Mouse (Mus musculus) heart, adult 11 months (tissue): ENCODE measurements around the gene Dlgap4.

Experiments used
- DNase-seq: peaks from one replicate; pipeline ENCODE4 v3.0.0; 2022

Dlgap4 gene

GRCm38 (mm10) chr2:156719549-156720312 lies 106.2 kb downstream of the Dlgap4 start:
- DNase-seq, result peak; percentile 95

DNA sequence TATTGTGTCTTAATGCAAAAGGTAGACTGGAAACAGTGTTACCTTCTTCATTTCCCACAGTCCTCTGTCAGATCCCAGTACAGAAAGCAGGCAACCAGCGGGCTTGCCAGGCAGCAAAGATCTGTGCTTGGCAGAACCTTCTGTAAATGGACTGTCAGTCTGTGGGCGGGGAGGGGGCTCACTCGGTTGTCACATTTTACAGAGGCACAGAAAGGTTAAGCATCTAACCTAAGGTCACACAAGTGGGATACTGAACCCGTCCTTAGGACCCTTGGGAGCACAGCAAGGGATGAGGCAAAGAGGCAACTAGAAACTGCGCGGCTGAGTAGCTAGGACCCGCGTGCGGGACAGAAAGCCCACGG lies 106.8 kb downstream of the Dlgap4 start:
- DNase-seq, result no peak

DNA sequence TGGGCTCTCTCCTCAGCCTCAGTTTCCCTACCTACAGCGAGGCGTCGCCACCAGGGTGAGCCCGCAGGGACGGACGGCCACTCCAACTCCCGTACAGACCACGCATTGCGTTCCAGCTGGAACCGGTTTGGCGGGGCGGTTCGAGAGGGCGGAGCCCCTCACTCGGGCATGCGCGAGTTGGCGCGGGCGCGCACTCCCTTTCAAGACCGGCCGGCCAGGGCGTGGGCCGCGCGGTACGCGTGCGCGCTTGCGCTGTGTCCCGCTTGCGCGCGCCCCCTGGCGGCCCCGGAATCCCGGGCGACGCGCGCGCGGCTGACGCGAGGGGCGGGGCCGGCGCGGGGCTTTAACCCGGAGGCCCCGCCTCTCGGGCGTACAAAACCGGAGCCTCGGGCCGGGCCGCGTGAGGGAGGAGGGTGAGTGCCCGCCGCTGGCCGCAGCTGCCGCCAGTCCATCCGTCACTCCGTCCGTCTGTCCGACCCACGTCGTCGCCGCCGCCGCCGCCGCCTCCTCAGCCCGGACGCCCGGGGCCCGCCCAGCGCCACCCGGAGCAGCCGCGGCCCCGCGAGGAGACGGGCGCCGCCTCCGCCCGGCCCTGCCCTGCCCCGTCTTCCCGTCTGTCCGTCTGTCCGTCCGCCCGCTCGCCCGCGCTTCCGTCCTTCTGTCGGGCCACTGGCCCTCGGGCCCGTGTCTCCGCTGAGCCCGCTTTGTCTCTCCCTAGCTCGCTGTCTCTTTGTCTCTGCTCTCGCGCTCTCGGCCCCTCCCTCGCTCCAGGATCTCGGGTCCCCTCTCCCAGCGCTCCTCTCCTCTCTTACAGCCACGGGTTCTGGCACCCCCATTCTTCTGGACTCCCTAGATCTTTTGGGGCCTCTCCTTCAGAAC lies 107.4 kb downstream of the Dlgap4 start:
- peak; percentile 100 for DNase-seq

DNA sequence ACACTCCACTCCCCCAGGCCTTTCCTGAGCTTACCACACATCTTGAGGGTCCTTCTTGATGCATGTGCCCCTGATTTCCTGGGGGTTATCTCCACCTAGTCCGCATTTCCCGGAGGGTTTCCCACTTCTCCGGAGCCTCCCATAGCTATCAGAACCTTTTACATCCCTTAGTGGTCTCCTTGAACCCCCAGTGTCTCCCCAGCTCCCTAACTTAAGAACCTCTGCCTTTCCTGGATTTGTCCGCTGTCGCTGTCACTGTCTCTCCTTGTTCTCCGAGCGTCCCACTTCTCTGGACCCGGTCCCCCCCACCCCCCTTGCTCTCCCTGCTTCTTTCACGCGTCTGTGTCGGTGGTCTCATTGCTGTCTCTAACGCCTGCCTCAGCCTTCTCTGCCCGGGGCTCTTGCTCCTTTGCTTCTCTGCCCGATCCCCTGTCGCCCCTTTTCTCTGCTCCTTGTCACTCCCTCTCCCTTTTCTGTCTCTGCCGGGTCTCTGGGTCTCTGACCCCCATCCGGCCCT lies 108.1 kb downstream of the Dlgap4 start:
- no peak for DNase-seq

DNA sequence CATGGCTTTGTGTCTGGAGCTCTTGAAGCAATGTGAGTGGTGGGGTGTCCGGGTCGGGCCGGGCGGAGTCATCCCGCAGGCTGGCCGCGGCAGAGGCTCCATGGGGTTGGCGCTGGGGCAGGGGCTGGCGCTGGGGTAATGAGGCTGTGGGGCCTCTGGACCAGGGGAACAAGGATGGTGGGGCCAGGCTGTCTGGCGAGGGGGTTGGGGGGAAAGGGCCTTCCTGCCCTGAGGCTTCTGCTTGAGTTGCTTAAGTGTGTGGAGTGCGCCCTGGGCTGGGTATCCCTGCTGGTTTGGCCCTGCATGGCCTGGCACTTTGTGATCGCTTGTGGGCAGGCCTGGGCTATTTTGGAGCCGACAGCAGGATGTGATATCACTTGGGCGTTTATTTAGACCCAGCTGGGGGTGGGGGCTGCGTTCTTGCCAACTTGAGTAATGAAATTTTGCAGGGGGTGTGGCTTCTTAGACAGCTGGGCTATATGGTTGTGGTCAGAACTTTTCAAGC lies 108.6 kb downstream of the Dlgap4 start:
- DNase-seq, result peak; percentile 99

DNA sequence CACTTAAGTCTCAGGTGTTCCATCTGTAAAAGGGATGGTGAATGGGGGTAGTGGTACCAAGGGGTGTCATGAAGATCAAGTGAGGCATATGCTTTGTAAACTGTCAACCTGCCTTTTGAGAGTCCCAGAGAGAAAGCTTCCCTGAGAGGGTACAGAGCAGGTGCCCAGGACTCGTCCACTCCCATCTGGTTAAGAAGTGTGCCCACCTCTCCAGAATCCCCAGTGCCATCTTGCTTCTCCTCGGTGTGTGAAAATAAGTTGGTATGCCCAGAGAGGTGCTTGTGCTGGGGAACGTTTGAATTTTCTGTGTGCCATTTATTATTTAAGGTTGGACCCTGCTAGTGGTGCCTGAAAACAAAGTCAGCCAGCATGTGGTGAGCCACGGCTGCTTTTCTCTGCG lies 109.2 kb downstream of the Dlgap4 start:
- DNase-seq, result peak; percentile 92

- DNase-seq, result no peak
Measured at GRCm38 (mm10) chr2:156723899-156724523, 110.5 kb downstream of the Dlgap4 start.

- peak; percentile 90 for DNase-seq
Measured at GRCm38 (mm10) chr2:156724871-156725270, 111.4 kb downstream of the Dlgap4 start.

DNA sequence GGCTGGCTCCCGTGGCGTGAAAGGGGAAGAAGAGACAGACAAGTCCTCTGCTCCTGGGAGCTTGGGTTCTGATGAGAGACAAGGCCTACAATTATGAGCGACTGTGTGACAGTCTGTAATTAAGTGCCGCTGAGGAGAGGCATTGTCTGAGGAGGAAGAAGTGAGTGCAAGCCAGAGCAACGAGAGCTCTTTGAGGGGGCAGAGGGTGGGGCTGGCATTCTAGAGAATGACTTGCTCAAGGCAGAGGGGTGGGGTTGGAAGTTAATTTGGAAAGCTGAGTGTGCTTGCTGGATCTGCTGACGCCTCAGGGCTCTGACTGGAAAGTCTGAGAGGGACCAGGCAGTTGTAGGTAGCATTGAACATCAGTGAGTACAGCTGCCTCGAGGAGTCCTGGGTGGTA lies 112.8 kb downstream of the Dlgap4 start:
- DNase-seq, result peak; percentile 95

GRCm38 (mm10) chr2:156726878-156727277 lies 113.4 kb downstream of the Dlgap4 start:
- DNase-seq, result peak; percentile 92

DNA sequence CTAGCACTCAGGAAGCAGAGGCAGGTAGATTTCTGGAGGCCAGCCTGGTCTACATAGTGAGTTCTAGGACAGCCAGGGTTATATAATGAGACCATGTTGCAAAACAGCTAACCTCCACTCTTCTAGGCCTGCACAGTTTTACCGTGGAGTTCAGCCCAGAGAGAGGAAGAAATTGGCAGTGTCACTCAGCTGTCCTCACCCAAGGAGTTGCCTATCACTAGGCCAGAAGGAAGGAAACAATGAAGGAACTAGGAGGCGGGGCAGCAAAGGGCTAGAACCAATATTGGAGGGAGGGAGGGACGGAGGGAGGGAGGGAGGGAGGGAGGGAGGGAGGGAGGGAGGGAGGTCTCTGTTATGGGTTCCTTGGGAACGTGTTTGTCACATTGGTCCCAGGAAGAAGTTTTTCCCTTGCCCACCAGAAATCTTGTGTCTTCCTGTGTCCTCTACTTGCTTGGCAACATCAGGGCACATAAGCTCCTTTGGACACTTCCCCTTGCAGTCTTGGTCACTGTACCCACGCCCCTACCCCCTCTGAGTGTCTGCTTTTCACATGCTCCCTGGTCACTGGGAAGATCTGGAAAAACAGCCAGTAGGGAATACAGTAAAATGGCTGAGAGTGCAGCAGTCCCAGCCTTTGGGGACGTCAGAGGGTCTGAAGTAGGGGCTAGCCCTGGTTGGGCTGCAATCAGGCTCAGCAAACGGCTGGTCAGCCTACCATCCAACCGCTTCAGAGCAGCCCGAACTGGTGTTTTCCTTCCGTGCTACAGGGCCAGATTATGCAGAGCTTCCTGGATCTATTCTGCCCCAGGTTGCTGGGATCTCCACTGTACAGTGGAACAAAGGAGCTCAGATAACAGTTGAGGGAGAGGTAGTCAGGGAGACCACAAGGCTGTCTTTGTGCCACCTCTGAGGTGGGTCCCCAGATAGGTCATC lies 116.3 kb downstream of the Dlgap4 start:
- peak; percentile 96 for DNase-seq

DNA sequence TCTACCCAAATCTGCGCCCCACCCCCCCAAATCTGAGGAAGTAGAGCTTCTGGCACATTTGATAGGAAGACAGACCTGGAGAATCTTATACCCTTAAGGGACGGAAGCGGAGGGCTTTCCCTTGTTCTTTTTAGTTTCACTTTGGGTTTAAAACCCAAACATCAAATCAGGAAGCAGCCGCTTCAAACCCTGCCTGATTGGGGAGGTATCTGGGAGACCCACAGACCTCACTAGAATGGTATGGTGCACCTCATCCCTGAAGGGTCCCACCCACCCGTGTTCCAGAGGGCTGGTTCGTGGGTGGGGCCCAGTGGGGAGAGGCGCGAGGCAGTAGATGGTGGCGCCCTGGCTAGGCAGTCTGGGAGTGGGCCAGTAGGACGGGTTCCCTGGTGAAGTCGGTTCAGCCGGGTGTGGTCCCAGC lies 117.0 kb downstream of the Dlgap4 start:
- peak; percentile 97 for DNase-seq

DNA sequence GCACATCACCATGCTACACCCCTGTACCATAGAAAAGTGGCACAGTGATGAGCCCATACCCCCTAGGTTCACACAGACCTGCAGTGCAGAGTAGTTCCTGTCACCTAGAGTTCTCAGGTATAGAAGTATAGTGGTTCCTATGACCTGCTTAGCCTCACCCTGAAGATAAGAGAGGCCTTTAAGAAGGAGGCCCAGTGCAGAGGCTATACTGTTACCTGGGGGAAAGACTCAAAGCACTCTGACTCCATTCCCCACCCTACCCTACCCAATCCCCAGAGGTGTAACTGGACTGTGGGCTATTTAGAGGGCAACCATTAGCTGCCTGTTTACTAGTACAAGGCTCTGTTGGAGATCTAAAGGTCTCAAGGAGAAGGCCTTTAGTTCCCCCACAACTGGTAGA lies 118.1 kb downstream of the Dlgap4 start:
- DNase-seq, result peak; percentile 88

GRCm38 (mm10) chr2:156732109-156732508 lies 118.6 kb downstream of the Dlgap4 start:
- peak; percentile 99 for DNase-seq

GRCm38 (mm10) chr2:156735761-156736335 lies 122.3 kb downstream of the Dlgap4 start:
- no peak for DNase-seq

- DNase-seq, result peak; percentile 94
Measured at GRCm38 (mm10) chr2:156736846-156737245, 123.3 kb downstream of the Dlgap4 start.

GRCm38 (mm10) chr2:156737976-156738375 lies 124.5 kb downstream of the Dlgap4 start:
- DNase-seq, result peak; percentile 97

GRCm38 (mm10) chr2:156741265-156741664 lies 127.8 kb downstream of the Dlgap4 start:
- DNase-seq, result no peak

- DNase-seq, result no peak
Measured at GRCm38 (mm10) chr2:156741998-156742397, 128.5 kb downstream of the Dlgap4 start.

GRCm38 (mm10) chr2:156743248-156743647 lies 129.7 kb downstream of the Dlgap4 start:
- DNase-seq, result no peak

DNA sequence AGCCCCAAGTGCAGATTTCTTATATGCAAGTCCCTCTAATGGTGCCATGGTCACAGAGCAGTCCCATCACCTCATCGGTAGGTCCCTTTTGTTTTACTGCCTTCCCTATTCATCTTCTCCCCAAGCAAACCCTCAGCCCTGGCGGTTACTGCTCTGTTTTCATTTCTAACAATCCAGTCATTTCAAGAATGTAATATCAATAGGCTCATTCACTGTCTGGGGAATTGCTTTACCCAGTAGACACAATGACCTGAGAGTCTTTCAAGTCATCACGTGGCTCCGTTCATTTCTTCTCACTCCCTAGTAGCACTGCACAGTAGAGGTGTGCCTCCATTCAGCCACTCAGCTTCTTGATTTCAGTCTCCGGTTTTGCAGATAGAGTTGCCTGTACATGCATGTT lies 130.9 kb downstream of the Dlgap4 start:
- no peak for DNase-seq

DNA sequence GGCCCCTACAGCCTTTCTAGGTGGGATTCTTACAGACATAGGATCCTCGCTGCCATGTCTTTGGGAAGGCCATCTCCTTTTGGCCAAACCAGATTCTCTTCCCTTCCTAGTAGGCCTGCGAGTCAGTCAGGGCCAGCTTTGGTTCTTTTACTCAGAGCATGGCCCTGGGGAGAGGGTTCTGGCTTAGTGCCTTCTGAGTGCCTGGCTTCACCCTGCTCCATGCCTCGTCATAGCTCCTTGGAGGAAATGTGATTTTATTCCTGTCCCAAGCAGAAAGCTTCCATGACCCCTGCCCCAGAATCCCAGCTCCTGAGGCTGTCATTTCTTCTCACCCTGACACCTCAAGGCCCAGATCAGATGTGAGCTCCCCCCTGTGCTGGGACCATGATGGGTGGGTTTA lies 133.8 kb downstream of the Dlgap4 start:
- no peak for DNase-seq
